Mouse (Mus musculus): ENCODE measurements around the gene Primpol.

Primpol gene

DNA sequence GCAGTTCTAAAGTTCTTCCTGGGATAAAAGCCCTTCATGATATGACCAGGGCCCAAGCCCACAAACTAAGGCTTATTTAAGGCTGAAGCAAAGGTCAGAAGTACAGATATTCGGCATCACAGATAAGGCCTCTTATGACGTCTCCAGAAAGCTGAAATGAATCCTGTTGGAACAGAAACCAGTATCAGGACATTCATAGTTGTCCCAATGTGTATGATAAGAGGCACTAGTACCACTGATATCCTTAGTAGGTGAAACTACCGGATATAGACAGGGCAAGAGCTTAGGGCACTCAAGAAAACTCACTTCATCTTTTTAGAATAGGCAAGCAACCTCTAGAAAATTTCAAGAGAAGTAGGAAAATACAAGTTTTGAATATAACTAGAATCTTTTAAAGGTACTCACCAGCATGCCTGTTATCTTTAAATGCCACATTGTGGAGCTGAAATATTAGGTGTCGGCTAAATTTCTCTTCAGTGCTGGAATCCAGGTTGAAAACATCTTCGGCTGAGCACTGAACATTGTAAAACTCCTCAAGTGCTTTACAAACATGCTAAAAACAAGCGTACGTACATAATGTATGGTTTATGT, 17.6 kb downstream of the Primpol start:
- H3K27me3 ChIP-seq (ENCODE audit: insufficient read depth, low read length) = no peaks in the 10 kb centered on the region
- peaks cover 10% of the 10 kb centered on the region for H3K4me1 ChIP-seq (replicated peaks; ENCODE audit: low read depth, low read length)
- peaks cover 47% of the 10 kb centered on the region for H3K36me3 ChIP-seq (ENCODE audit: insufficient read depth, low read length)
- no peaks in the 10 kb centered on the region for H3K9me3 ChIP-seq (ENCODE audit: low read length)
- TF ChIP-seq POU5F1 (IDR thresholded peaks at IDR 0.05; ENCODE audit: borderline replicate concordance, low read length) (no peak), CTCF (conservative IDR thresholded peaks at IDR 0.05; ENCODE audit: low read length) (no peak), NANOG (IDR thresholded peaks at IDR 0.05; ENCODE audit: borderline replicate concordance, low read length) (no peak)
- no peak overlapping the region for H3K4me3 ChIP-seq (replicated peaks; ENCODE audit: low read length)

DNA sequence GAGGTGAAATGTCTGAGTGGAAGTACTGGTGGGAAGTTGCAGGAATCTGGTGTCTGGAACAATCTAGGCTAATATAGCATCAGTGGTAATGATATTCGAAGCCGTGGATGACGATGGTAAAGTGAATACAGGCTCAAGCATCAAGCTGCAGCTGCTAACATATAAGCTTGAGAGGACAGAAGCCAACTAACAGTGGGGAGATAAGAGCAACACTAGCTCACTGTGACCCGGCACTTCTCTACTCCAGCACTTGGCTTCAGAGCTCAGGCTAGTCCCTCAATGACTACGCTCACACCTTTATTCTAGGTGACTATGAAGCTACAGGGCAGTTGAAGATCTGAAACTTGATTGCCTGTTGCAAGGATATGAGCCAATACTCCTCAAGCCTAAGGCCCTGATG, 18.3 kb downstream of the Primpol start:
- H3K9me3 ChIP-seq (ENCODE audit: low read length) = no peaks in the 10 kb centered on the region
- no peaks in the 10 kb centered on the region for H3K27me3 ChIP-seq (ENCODE audit: insufficient read depth, low read length)
- no peak overlapping the region for H3K4me3 ChIP-seq (replicated peaks; ENCODE audit: low read length)
- H3K4me1 ChIP-seq (replicated peaks; ENCODE audit: low read depth, low read length) = peaks cover 10% of the 10 kb centered on the region
- peaks cover 50% of the 10 kb centered on the region for H3K36me3 ChIP-seq (ENCODE audit: insufficient read depth, low read length)
- TF ChIP-seq NANOG (IDR thresholded peaks at IDR 0.05; ENCODE audit: borderline replicate concordance, low read length) (no peak), POU5F1 (IDR thresholded peaks at IDR 0.05; ENCODE audit: borderline replicate concordance, low read length) (no peak), CTCF (conservative IDR thresholded peaks at IDR 0.05; ENCODE audit: low read length) (no peak)

DNA sequence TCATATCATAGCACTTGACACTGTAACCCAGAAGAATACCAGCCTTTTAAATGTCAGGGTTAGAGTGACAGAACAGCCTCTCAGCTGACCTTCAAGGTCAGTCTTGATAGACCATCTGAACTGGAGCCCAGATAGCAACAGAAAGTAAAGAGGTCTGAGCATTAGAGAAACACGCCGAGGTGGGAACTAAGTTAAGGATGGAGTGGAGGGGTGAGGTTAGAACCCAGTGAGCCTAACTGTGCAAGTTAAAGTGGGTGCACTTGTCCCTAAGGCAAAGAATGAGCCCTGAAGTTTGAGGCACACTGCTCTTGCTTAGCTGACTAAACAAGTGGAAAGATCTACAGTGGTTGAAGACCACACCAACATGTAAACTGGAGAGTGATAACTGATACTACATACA, 18.9 kb downstream of the Primpol start:
- TF ChIP-seq POU5F1 (IDR thresholded peaks at IDR 0.05; ENCODE audit: borderline replicate concordance, low read length) (no peak), CTCF (conservative IDR thresholded peaks at IDR 0.05; ENCODE audit: low read length) (no peak), NANOG (IDR thresholded peaks at IDR 0.05; ENCODE audit: borderline replicate concordance, low read length) (no peak)

DNA sequence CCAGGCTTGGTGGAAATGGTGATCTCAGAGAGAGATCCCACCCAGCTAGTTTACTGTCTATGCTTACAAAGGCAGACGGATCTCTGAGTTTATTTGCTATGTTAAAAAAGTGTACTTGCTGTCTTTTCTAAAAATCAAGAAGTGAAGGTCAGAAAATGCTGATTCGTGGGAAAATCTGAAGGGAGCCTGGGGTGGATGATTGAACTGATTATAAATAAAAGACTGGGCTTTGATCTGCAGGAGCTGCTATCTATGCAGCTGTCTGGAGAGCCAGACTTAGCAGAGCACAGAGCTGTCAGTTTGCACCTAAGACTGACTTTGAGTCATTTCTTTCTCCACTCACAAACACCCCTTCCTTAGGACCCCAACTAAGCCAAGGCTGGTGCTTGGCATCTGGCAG, 19.6 kb downstream of the Primpol start:
- Histone ChIP-seq H3K36me3 (ENCODE audit: insufficient read depth, low read length) (peaks cover 51% of the 10 kb centered on the region), H3K9me3 (ENCODE audit: low read length) (no peaks in the 10 kb centered on the region), H3K27me3 (ENCODE audit: insufficient read depth, low read length) (no peaks in the 10 kb centered on the region), H3K4me3 (replicated peaks; ENCODE audit: low read length) (no peak overlapping the region), H3K4me1 (replicated peaks; ENCODE audit: low read depth, low read length) (peaks cover 10% of the 10 kb centered on the region)
- TF ChIP-seq POU5F1 (IDR thresholded peaks at IDR 0.05; ENCODE audit: borderline replicate concordance, low read length) = no peak
- TF ChIP-seq NANOG (IDR thresholded peaks at IDR 0.05; ENCODE audit: borderline replicate concordance, low read length) = no peak
- no peak for TF ChIP-seq CTCF (conservative IDR thresholded peaks at IDR 0.05; ENCODE audit: low read length)

More for the DNA sequence above, 18.9 kb downstream of the Primpol start:
- Histone ChIP-seq H3K27me3 (ENCODE audit: insufficient read depth, low read length) (no peaks in the 10 kb centered on the region), H3K36me3 (ENCODE audit: insufficient read depth, low read length) (peaks cover 51% of the 10 kb centered on the region), H3K9me3 (ENCODE audit: low read length) (no peaks in the 10 kb centered on the region), H3K4me1 (replicated peaks; ENCODE audit: low read depth, low read length) (peaks cover 10% of the 10 kb centered on the region), H3K4me3 (replicated peaks; ENCODE audit: low read length) (no peak overlapping the region)

DNA sequence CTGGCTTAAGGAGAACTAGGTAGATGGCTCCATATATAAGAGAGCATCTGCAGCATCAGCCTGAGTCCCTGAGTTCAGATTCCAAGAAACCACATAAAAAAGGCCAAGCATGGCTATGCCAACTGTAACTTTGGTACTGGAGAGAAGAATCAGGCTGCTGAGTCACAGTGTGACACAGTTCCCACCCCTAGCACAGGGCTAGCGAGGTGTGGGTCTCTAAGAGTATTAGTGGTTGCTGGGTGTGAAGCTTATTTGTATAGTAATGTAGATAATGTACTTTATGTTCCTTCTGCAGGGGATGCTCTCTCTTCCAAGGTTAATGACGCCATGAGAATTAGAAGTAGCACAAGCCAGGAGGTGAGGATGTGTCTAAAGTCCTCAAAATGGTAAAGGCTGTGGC, 20.5 kb downstream of the Primpol start:
- TF ChIP-seq POU5F1 (IDR thresholded peaks at IDR 0.05; ENCODE audit: borderline replicate concordance, low read length) (no peak), NANOG (IDR thresholded peaks at IDR 0.05; ENCODE audit: borderline replicate concordance, low read length) (no peak), CTCF (conservative IDR thresholded peaks at IDR 0.05; ENCODE audit: low read length) (no peak)
- Histone ChIP-seq H3K36me3 (ENCODE audit: insufficient read depth, low read length) (peaks cover 48% of the 10 kb centered on the region), H3K4me1 (replicated peaks; ENCODE audit: low read depth, low read length) (peaks cover 10% of the 10 kb centered on the region), H3K27me3 (ENCODE audit: insufficient read depth, low read length) (no peaks in the 10 kb centered on the region), H3K4me3 (replicated peaks; ENCODE audit: low read length) (no peak overlapping the region), H3K9me3 (ENCODE audit: low read length) (no peaks in the 10 kb centered on the region)

DNA sequence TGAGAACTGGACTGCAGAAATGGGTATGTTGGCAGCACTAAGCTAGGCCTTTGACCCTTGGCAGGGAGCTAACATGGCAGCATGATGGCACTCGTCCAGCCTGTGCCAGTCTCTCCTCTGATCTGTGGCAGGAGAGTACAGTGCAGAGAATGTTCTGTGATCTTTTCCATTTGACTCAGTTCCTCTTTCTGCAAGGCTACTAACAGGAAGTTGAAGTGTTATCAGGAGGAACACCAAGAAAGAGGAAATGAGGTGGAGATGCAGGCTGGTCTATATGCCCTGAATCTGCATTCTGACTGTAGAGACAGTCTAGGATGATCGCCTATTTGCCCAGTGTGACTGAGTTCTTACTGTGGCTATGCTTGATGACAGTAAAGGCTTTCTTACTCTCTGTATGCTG, 21.4 kb downstream of the Primpol start:
- TF ChIP-seq CTCF (conservative IDR thresholded peaks at IDR 0.05; ENCODE audit: low read length) (no peak), POU5F1 (IDR thresholded peaks at IDR 0.05; ENCODE audit: borderline replicate concordance, low read length) (no peak), NANOG (IDR thresholded peaks at IDR 0.05; ENCODE audit: borderline replicate concordance, low read length) (no peak)
- H3K36me3 ChIP-seq (ENCODE audit: insufficient read depth, low read length) = peaks cover 45% of the 10 kb centered on the region
- H3K4me1 ChIP-seq (replicated peaks; ENCODE audit: low read depth, low read length) = peaks cover 7% of the 10 kb centered on the region
- no peaks in the 10 kb centered on the region for H3K9me3 ChIP-seq (ENCODE audit: low read length)
- H3K4me3 ChIP-seq (replicated peaks; ENCODE audit: low read length) = no peak overlapping the region
- H3K27me3 ChIP-seq (ENCODE audit: insufficient read depth, low read length) = no peaks in the 10 kb centered on the region

DNA sequence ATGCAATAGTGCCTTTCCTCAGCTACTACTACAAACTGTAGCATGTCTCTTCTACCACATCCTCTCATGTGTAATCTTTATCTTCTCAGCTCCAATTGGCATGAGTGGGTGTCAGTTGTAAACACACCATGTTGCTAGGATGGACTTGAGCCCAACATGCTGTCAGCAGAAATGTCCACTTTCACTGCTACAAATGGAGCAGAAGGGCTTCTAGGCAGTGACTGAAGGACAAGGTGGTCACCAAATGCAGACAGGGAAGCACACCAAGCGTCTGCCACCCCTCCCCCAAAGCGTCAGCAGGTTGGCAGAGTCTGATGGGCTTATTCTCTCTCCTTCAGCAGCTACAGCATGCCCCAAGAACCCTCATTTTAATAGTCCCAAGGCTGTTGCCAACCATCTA, 23.2 kb downstream of the Primpol start:
- no peak overlapping the region for H3K4me3 ChIP-seq (replicated peaks; ENCODE audit: low read length)
- TF ChIP-seq POU5F1 (IDR thresholded peaks at IDR 0.05; ENCODE audit: borderline replicate concordance, low read length) = no peak
- TF ChIP-seq NANOG (IDR thresholded peaks at IDR 0.05; ENCODE audit: borderline replicate concordance, low read length) = no peak
- TF ChIP-seq CTCF (conservative IDR thresholded peaks at IDR 0.05; ENCODE audit: low read length) = no peak
- no peaks in the 10 kb centered on the region for H3K9me3 ChIP-seq (ENCODE audit: low read length)
- peaks cover 7% of the 10 kb centered on the region for H3K4me1 ChIP-seq (replicated peaks; ENCODE audit: low read depth, low read length)
- no peaks in the 10 kb centered on the region for H3K27me3 ChIP-seq (ENCODE audit: insufficient read depth, low read length)
- H3K36me3 ChIP-seq (ENCODE audit: insufficient read depth, low read length) = peaks cover 35% of the 10 kb centered on the region

DNA sequence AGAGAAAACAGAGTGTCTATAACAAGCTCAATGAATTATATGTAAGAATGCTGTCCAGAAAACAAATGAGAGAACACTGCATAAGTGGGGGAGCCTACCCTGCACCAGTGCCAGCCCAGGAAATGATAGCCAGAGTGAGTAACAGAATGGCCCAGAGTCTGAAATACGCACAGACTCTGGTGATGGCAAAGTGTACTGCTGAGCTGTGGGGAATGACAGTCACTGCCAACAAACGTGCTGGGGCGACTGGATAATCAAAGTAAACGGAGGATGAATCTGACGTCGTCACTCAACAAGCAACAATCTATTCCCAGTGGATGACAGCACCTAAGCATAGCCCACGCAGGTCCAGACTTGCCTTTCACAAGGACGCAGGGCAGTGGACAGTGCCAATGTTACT, 23.9 kb downstream of the Primpol start:
- Histone ChIP-seq H3K36me3 (ENCODE audit: insufficient read depth, low read length) (peaks cover 29% of the 10 kb centered on the region), H3K9me3 (ENCODE audit: low read length) (no peaks in the 10 kb centered on the region)
- no peak for TF ChIP-seq CTCF (conservative IDR thresholded peaks at IDR 0.05; ENCODE audit: low read length)
- no peak for TF ChIP-seq POU5F1 (IDR thresholded peaks at IDR 0.05; ENCODE audit: borderline replicate concordance, low read length)
- TF ChIP-seq NANOG (IDR thresholded peaks at IDR 0.05; ENCODE audit: borderline replicate concordance, low read length) = no peak

DNA sequence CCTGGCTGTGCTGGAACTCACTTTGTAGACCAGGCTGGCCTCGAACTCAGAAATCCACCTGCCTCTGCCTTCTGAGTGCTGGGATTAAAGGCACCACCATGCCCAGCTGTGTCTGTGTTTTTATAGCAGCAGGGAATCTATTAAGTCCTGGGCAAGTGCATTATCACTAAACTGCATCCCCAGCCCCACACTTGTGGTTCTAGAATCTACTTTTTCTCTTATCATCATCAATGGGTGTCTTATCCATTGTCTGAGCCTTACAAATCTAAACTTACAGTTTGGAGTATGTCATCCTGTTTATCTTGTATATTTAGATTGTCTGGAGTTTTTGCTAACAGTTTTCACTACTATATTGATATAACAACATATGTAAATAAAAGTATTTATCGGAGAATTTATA, 28.3 kb downstream of the Primpol start:
- no peak for TF ChIP-seq CTCF (conservative IDR thresholded peaks at IDR 0.05; ENCODE audit: low read length)
- no peak for TF ChIP-seq NANOG (IDR thresholded peaks at IDR 0.05; ENCODE audit: borderline replicate concordance, low read length)
- no peak for TF ChIP-seq POU5F1 (IDR thresholded peaks at IDR 0.05; ENCODE audit: borderline replicate concordance, low read length)
- H3K36me3 ChIP-seq (ENCODE audit: insufficient read depth, low read length) = peaks cover 11% of the 10 kb centered on the region
- H3K27me3 ChIP-seq (ENCODE audit: insufficient read depth, low read length) = no peaks in the 10 kb centered on the region
- no peak overlapping the region for H3K4me3 ChIP-seq (replicated peaks; ENCODE audit: low read length)
- no peaks in the 10 kb centered on the region for H3K9me3 ChIP-seq (ENCODE audit: low read length)
- peaks cover 8% of the 10 kb centered on the region for H3K4me1 ChIP-seq (replicated peaks; ENCODE audit: low read depth, low read length)

More for the DNA sequence above, 23.9 kb downstream of the Primpol start:
- H3K4me3 ChIP-seq (replicated peaks; ENCODE audit: low read length) = no peak overlapping the region
- peaks cover 7% of the 10 kb centered on the region for H3K4me1 ChIP-seq (replicated peaks; ENCODE audit: low read depth, low read length)
- no peaks in the 10 kb centered on the region for H3K27me3 ChIP-seq (ENCODE audit: insufficient read depth, low read length)

Data from E14TG2a.4 (cell line).